Mouse (Mus musculus): ENCODE data around the gene Rwdd3. TPM values are rescaled to one million over a fixed set of nuclear protein-coding genes. Genes with fewer than 3 reads are reported as not detected.
A peak's percentile ranks its signal among the peaks of the same experiment; 100 is the strongest.

The Rwdd3 gene
- total RNA-seq (2021): 1 to 10 TPM; 2.2 to 3.3 TPM
- long read RNA-seq, experiment 1, partial matches to known transcripts: 0 of 5 reads
- long read RNA-seq, experiment 1, other reads (novel, unspliced or antisense): 1 of 5 reads
- long read RNA-seq, experiment 2, partial matches to known transcripts: 0 of 3 reads
- long read RNA-seq, experiment 2, other reads (novel, unspliced or antisense): 2 of 3 reads

DNA sequence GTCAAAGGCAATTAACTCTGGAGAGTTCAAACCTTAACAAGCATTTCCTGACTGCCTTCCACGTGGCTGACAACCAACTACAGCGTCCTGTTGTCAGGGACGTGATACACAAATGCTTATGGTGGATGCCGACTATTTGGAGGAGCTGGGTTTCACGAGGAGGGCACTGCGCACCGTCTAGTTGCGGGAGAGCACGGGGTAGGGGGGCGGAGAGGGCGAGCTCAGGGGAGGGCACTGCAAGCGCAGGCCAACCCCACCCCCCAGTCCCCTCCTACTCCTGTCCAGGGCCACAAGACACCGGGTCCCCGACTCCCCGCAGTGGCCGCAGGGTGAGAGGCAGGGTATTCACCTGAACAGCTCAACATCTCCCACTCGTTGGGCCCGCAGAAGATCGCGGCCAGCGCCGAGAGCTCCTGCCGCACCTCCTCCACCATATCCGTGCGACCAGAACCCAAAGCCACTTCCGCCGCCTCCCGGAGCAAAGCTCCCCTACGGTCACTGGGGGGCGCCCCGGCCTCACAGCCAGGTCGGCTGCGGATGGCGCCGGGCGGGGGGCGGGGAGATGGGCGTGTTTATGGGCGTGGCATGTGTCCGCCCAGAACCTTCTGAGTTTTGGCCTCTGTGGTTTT is at the start of gene Rwdd3:
Gene Rwdd3, minus strand, starts transcription at position 453 of the 629 bp plus-strand sequence.
- DNase-seq (ENCODE audit: low spot score): peak; percentile 87

DNA sequence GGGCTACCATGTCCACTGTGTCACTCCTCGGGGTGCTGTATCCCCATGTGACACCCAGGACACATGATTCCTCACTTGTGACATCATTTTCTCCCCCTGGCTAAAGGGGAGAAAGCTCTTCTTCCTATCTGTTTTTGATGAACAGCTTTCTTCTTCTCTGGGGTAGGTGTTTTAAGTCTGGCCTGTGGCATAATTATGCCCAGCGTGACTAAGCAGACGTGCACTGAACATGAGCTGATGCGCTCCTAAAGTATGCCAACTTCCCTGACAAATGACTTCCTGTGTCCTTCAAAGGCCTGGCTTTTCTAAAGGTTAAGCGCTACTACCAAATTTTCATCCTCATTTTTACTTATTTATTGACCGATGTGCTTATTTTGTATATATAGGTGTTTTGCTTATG is 45.5 kb upstream of the Rwdd3 start:
- DNase-seq (ENCODE audit: low spot score): no peak

DNA sequence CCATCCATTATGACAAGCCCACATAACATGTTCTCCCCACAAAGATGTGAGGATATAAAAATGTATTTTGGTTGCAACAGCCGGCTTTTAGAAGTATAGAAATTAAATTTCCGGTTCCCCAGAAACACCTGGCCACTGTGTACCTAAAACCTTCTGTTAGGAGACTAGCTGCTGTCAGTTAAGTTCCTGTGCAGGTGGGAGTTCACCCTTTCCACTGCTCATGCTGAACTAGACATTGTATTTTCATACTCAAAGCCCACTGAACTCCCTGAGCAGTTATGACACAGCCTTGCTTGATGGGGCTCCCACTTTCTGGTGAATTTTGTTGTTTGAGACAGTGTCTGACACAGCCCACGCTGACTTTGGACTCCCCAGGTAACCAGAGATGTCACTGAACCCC is 42.0 kb upstream of the Rwdd3 start:
- no peak for DNase-seq (ENCODE audit: low spot score)

DNA sequence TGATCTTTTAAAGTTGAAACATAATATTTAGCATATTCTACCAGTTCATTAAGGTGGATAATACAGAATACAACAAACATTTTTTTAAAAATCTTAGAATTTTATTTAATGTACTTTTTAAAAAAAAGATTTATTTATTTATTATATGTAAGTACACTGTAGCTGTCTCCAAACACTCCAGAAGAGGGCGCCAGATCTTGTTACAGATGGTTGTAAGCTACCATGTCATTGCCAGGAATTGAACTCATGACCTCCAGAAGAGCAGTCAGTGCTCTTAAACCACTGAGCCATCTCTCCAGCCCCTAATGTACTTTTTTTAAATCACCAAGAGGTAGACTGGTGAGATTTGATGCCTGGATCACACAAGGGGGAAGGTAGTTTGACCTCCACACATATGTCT is 40.7 kb upstream of the Rwdd3 start:
- no peak for DNase-seq (ENCODE audit: low spot score)

DNA sequence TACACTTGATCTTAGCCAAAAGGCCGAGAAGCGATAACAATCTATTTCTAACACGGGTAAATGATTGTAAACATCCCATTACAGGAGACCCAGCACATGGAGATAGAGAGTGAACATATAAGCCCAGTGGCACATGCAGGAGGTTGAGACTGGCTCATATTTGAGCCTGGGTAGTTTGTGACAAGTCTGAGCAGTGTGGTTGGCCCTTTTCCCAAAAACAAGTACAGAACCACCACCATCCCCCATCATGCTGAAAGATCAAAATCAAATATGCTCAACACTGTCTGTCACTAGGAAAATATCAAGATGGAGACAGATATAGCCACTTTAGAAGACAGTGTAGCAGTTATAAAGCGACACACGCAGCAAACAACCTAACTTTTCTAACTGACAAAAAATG is 37.5 kb upstream of the Rwdd3 start:
- no peak for DNase-seq (ENCODE audit: low spot score)

DNA sequence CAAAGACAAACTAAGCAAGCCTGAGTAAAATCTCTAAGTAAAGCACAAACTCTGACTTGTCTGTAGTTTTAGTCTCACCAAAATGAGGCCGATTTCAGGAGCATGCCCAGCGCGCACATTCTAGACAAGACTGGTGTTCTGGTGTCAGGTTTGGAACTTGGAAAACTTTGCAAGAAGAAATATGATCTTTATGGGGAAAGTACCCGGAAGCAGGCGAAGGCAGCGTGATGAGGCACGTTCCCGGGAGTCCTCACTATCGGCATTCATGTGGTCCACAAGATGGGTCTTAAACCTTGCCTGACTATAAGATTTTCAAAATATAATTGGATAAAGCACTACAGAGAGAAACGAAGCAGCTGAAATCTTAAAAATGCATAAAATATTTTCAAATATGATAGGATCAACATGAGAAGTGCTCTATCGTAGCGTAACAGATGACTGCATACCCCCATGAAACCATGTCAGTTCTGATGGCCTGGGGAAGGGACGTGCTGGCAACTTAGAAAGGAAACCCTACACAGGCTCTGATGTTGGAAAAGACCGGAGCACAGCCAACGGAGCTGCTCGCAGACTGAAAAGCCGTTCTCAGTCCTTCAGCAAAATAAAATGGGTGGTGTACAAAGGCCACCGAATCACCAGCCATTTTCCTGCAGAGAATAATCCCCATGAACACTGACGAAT is 34.8 kb upstream of the Rwdd3 start:
- peak; percentile 33 for DNase-seq (ENCODE audit: low spot score)

DNA sequence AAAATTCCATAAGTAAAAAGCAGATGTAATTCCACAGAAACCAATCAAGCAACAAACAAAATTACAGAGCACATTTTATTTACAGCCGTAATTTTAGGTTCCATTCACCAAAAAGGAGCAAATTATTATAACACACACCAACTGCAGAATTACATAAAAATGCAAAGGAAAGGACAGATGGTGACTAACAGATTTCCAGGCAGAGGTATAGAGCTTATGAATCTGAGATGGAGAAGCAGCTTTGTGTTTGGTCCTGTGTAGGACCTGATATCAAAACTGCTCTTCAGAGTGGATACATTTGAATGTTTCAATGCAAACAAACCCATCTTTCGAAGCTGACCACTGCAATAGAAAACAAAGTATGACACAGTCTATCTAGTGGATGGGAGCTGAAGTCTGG is 31.1 kb upstream of the Rwdd3 start:
- no peak for DNase-seq (ENCODE audit: low spot score)

DNA sequence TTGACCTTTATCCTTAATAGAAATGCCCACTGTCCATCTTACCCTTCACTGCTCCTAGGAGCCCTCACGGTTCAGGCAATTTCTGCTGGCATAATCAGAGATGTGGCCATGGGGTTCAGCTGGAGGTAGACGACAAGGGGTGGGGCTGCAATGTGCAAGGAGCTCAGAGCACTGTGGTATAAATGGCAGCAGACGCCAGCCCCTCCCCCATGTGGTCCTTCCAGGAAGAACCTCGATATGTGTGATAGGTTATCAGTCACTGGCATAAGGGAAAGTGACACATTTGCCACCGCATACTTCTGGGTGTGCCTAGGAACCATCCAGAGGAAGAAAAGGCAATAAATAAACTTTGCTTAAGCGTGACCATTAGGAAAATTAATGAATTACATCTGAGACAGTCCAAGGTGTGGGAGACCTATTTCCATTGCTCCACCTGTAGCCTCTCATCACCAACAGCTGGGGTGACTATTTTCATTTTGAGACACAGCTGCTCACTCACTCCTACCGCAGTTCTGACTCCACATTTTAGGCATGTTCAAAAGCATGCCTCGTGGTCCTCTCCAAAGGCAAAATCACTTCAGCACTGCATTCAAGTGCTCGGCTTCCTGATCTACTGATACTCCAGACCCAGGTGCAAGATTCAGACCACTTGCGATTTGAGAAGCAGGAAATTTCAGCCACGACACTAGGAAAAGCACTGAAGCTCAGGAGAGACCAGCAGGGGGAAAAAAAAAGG is 29.7 kb upstream of the Rwdd3 start:
- DNase-seq (ENCODE audit: low spot score): no peak

DNA sequence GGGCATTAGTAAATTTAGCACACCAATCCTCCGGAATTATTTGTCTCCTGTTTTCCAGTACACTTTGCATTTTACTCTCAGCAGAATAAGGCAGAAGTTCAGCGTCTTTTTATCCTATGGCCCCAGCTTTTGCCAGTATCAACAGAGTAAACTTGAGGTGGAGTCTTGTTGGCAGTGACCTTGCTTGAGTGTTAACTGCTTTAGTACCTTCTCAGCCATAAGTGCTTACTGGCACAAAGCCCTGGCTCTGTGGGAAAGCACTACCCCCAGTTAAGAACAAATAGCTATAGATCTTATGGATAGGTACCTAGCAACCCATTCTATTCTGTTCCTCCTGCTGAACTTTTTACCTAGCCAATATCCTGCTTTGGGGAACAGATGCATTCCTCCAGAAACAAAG is 17.7 kb upstream of the Rwdd3 start:
- no peak for DNase-seq (ENCODE audit: low spot score)

DNA sequence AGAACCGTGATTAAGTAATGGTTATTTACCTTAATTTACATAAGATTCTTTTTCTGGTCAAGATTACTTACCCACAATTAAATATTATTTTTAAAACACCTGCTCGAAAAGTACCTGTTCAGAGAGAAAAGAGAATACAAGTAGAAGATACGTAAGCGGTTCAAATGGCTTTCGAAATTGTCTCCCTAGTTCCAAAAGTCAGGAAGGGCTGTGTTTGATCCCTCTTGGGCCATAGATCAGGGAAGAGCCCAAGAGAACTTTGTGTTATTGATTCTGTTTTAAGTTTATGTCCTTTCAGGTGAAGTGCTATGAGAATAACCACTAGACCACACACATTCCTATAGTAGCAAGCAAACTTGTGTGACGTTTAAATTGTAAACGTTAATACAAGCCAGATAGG is 16.0 kb upstream of the Rwdd3 start:
- DNase-seq (ENCODE audit: low spot score): no peak

DNA sequence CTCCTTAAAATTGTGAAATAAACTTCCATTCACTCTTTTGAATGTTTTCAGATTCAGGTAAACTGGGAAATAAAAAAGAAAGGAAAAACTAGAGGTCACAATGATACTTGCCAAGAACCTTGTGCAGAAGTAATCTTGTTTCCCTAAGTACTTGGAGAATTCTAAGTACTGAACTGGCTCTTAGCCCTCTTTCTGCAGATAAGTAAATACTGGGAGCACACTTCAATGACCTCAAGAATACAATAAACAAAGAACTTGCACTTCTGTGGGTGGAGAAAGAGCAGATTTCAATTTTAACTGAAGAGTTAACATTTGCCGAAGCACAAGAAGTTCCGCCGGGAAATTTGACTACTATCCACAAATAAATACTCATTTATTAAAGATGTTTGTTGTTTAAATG is 15.4 kb upstream of the Rwdd3 start:
- no peak for DNase-seq (ENCODE audit: low spot score)

DNA sequence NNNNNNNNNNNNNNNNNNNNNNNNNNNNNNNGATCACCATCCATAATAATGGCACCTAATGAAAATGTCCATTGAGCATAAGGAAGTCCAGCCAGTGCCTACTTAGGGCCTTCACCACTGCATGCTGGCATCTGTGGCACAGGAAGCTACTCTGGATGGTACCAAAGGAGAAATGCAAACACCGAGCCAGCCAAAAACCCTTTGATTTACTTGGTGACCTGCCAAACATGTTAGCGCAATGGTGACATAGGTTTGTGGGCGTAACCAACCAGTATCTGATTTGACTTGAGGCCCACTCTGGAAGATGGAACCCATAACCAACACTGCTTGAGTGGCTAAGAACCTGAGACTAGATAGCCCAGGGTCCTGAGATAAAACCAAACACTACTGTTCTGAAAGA is 13.7 kb upstream of the Rwdd3 start:
- no peak for DNase-seq (ENCODE audit: low spot score)

DNA sequence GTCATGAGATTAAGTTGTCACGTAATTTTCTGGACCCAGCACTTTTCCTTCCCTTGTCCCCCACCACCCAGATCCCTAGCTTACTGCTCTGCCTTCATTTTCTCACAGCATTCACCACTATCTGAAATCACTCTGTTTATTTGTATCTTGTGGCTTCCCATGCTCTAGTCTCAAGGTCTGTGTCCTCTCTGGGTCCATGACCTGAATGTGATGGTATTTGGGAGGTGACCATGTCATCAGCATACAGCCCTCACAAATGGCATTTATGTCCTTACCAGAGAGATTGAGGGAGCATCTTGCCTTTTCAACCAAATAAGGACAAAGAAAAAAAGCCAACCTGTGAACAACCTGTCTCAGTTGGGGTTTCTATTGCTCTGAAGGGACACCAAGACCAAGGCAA is 4.5 kb upstream of the Rwdd3 start:
- DNase-seq (ENCODE audit: low spot score): no peak

DNA sequence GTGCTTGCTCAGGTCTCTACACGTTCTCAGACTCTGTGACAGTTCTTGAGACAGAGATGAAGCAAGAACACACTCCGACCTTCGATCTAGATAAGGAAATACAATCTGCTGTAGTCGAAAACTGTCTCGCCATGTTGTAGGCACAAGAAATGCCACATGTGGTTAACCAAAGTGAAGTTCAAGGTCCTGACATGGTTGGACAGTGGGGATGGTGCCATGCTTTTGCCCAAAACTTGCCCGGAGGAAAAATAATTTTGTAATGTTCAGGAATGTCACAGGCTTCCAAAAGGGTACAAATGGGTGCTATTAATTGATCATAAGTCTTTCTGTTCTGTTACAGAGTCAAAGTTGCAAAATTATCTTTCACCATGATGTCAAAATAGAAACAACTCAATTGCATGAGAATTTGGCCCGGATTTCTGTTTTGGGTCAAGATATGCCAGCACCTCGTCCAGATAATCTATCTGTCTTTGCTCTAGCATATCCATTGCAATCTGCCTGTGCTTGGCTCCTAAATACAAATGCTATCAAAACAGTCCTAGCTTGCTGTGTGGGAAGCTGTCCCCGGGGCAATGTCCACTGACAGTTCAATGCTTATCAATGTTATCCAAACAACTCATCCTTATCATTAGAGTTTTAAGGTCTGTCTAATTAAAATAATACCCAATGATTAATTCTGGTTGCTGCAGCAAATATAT is 2.9 kb upstream of the Rwdd3 start:
- DNase-seq (ENCODE audit: low spot score): no peak

DNA sequence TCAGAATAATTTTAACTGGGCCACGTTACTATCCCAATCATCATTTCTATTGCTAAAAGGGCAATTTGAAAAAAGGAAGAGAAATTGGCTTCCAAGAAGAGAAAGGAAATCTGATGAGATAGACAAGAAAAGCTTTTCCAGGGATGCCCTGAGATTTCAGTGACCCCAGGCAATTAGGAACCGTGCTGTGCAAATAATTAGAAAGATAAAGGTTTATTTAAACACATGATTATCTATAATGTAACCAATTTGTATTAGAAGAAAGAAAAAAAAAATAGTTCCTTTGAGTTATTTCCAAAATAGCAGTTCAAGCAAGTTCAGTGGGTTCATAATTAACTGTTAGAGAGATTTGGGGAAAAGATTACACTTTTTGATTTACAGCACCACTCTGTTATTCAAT is 1.2 kb upstream of the Rwdd3 start:
- DNase-seq (ENCODE audit: low spot score): no peak

DNA sequence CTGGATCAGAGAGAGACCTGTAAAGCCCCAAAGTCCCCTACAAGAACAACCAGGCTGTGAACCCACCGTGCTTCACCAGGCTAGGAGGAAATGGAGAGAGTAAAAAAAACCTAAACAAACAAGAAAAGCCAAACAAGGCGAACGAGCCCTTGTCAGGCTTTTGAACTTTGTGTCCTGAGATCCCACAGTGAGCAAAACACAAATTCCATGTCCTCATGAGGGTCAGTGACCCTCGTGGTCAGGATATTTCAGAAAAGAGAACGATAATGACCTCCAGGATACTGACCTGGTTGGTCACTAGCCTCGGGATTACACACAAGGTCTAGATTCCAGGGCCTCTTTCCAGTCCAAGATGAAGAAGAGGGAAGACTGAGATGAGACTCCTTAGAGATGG is 374 bp upstream of the Rwdd3 start:
- no peak for DNase-seq (ENCODE audit: low spot score)

DNA sequence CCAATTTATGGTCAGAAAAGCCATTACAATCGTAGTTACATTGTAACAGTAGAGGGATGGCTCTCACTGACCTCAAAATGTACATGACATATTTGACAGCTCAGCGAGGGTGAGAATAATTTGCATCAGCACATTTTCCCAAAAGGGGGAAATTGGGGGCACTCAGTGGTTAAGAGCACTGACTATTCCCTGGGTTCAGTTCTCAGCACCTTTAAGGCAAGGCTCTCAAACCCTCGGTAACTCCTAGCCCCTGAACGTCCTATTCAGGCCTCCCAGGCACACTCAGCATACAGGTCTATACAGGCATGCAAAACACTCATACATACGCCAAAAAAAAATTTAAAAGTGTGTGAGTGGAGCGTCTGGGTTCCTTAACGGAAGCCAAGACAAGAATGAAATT is 864 bp downstream of the Rwdd3 start:
- no peak for DNase-seq (ENCODE audit: low spot score)

DNA sequence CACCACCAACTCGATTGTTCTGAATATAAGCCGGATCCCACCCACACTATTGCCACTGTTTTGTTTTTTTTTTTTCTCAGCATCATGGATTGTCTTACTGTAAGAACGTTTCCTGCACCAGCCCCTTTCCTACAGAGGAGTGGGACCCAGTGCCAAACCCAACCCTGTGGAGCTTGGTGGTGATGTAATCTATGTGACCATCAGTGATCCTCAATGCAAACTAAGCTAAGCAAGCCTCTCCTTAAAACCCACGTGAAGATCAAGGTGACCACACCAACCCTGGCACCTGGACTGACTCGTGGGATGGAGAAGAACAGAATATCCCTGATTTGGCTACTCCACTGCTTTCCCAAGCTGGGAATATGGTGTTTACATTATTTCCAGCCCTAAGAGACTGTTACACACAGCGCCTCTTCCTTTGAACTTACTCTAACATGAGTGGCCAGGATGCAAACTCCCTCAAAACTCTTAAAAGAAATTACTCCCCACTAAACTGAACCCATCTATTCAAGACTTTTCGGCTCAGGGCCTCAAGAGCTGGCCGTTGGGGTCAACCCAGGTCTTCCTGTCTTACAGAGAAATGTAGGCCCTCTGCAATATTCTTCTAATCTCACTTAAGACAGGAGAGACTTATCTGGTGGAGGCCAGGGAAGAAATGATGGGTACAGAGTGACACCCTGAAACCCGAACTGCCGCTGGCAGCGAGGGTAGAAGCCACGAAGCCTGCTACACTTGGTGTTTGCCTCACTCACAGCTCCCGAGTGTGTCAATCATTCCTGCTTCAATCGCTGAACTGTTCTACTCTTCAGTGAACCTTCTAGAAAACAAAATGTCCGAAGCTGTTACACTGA is 2.2 kb downstream of the Rwdd3 start:
- DNase-seq (ENCODE audit: low spot score): no peak

DNA sequence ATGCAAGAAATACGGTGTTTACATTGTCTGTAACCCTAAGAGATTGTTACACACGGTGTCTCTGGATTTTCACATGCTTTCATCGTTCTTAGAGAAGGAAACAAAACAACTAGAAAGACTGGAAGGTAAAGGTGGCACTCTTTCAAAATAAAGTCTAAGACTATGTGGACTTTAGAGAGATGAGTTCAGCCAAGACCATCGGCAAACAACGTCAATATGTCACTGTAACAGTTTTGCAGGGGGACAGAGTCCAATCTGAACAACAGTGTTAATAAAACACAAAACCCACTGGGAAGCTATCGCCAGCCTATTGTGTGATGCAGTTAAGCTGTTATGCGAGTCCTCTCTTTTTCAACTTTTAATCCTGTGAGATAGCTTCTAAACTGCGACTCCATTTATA is 2.9 kb downstream of the Rwdd3 start:
- DNase-seq (ENCODE audit: low spot score): no peak

DNA sequence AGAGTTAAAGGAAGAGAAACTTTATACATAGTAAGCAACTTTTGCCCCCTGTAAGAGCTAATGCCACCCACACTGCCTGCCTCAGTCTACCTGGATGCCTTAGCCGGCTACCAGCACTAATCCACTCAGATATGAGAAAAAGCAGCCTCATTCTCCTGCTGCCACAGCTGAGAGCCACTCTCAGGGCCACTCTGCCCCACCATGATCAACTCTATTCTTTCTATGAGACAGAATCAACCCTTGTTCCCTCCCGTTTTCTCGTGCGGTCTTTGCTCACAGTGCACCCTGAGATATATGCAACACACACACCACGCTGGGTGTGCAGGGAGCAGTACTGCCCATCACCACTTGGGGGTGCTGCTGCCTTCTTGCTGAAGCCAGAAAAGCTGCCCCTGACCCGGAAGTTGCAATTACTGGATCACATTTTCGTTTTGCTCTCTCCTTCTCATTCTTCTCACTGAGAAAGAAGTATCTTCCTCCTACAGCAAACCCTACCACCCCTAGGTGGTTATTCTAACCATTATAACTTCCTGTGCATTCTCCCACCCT is 8.2 kb downstream of the Rwdd3 start:
- peak; percentile 43 for DNase-seq (ENCODE audit: low spot score)

DNA sequence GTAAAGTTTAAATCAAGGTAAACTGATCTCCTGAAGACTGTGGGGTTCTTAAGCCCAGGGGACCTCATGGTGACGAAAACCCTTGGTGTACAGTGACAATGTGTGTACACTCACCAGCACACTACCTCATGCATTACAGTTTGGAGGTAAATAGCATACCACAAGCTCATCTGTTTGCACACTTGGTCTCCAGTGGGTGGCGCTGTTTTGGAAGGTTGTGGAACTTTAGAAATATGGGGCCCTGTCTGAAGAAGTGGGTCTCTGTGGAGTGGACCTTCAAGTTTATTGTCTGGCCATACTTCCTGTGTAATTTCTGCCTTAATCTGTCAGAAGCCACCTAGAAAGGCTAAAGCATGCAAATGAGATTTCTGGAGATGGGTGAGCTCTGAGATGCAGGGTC is 9.8 kb downstream of the Rwdd3 start:
- DNase-seq (ENCODE audit: low spot score): no peak
